Mouse (Mus musculus) C2C12 (cell line): ENCODE measurements around the gene 9530068E07Rik. TPM values are rescaled to one million over a fixed set of nuclear protein-coding genes. Genes with fewer than 3 reads are reported as not detected.
A peak's percentile ranks its signal among the peaks of the same experiment; 100 is the strongest.

Experiments
- H3K27me3 ChIP-seq: one replicate; pipeline ENCODE4 v1.6.1; 2011; ENCODE audit not compliant: control insufficient read depth, insufficient read depth, insufficient read length
- H3K36me3 ChIP-seq: one replicate; pipeline ENCODE4 v1.6.1; 2011; ENCODE audit not compliant: control insufficient read depth, insufficient read depth
- H3K4me3 ChIP-seq: one replicate; pipeline ENCODE4 v1.5.1; 2011; ENCODE audit warnings: mild to moderate bottlenecking, control low read depth; ENCODE audit not compliant: poor library complexity, insufficient read depth, severe bottlenecking
- H3K79me2 ChIP-seq: one replicate; pipeline ENCODE4 v1.6.1; 2011; ENCODE audit not compliant: control insufficient read depth, insufficient read depth
- H3K79me3 ChIP-seq: one replicate; pipeline ENCODE4 v1.6.1; 2011; ENCODE audit warnings: low read depth, control low read depth
- H3ac ChIP-seq: one replicate; pipeline ENCODE3; 2011; ENCODE audit warnings: low read depth; ENCODE audit not compliant: control insufficient read depth, insufficient read length
- CEBPB ChIP-seq: IDR thresholded peaks from one replicate; pipeline ENCODE4 v1.6.1; 2011; ENCODE audit warnings: low read depth, mild to moderate bottlenecking, control low read depth, moderate library complexity
- CTCF ChIP-seq: IDR thresholded peaks from one replicate; pipeline ENCODE4 v1.5.1; 2011; ENCODE audit not compliant: control insufficient read depth, insufficient read depth, insufficient read length
- FOSL1 ChIP-seq: IDR thresholded peaks from one replicate; pipeline ENCODE4 v1.8.0; 2011; ENCODE audit warnings: mild to moderate bottlenecking, low read length; ENCODE audit not compliant: poor library complexity, insufficient read depth, severe bottlenecking
- MAX ChIP-seq: IDR thresholded peaks from one replicate; pipeline ENCODE4 v1.6.1; 2011; ENCODE audit warnings: mild to moderate bottlenecking, control low read depth
- MYOD1 ChIP-seq: IDR thresholded peaks from one replicate; pipeline ENCODE4 v1.6.1; 2011; ENCODE audit warnings: low read depth; ENCODE audit not compliant: control insufficient read depth, insufficient read length
- MYOG ChIP-seq: IDR thresholded peaks from one replicate; pipeline ENCODE4 v1.6.1; 2011; ENCODE audit not compliant: control insufficient read depth, insufficient read length; ENCODE audit errors: extremely low read depth
- USF1 ChIP-seq: IDR thresholded peaks from one replicate; pipeline ENCODE4 v1.6.1; 2011; ENCODE audit warnings: low read depth, mild to moderate bottlenecking, control low read depth, moderate library complexity
- long read RNA-seq, 2 experiments: library from polyadenylated mRNA; unstranded; transcript quantifications; one replicate each; pipeline ENCODE4 v2.0.0; 2019 to 2020
- polyA plus RNA-seq: library from polyadenylated mRNA; unstranded; fragments of >200 nt; fragmentation: generic; extraction: Trizol; gene quantifications from one replicate; pipeline ENCODE4 v1.2.1, GENCODE M21; 2012; ENCODE audit warnings: missing spikeins

Gene 9530068E07Rik
- polyA plus RNA-seq, result 111 TPM
- long read RNA-seq, experiment 1, transcript 9530068E07Rik-201 (3 exons, 2,467 nt), result major isoform, 191 of 235 reads
- long read RNA-seq, experiment 1, partial matches to known transcripts, result 43 of 235 reads
- long read RNA-seq, experiment 1, other reads (novel, unspliced or antisense), result 1 of 235 reads
- long read RNA-seq, experiment 2, transcript 9530068E07Rik-201 (3 exons, 2,467 nt), result major isoform, 1,278 of 1,315 reads
- long read RNA-seq, experiment 2, partial matches to known transcripts, result 12 of 1,315 reads
- long read RNA-seq, experiment 2, other reads (novel, unspliced or antisense), result 24 of 1,315 reads

- Histone ChIP-seq H3K79me3 (peaks cover 43% of the 10 kb centered on the region), H3K27me3 (no peaks in the 10 kb centered on the region), H3K4me3 (peak within 1 kb of the TSS; percentile 98), H3ac (peak within 1 kb of the TSS; percentile 93), H3K79me2 (peaks cover 48% of the 10 kb centered on the region), H3K36me3 (peaks cover 11% of the 10 kb centered on the region)
- TF ChIP-seq CTCF (no peak), MYOG (no peak), CEBPB (no peak), MYOD1 (no peak), USF1 (no peak), MAX (no peak), FOSL1 (no peak)
Measured at GRCm38 (mm10) chr11:52395940-52396596, at the start of gene 9530068E07Rik. TSS of gene 9530068E07Rik (plus strand) at chr11:52396428.

DNA sequence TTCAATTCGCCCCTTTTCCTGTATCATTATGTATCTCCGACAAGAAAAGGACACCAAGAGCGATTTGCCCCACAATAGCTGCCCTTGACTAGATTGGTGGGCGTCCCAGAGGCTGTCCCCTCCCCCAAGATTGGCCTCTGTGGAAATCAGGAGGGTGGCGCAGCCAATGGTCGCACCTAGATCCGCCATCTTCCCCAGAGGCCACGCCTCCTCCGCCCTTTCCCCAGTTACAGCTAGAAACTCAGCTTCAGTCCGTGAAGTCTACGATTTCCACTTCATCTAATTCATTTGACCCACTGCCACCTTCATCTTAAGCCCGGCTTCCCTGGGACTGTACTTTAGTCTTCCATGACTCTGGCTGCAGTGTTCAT, 49.6 kb upstream of the 9530068E07Rik start:
- no peaks in the 10 kb centered on the region for H3K27me3 ChIP-seq
- no peak overlapping the region for H3K4me3 ChIP-seq
- no peaks in the 10 kb centered on the region for H3K79me2 ChIP-seq
- no peaks in the 10 kb centered on the region for H3K79me3 ChIP-seq
- no peak for TF ChIP-seq CEBPB
- no peak for TF ChIP-seq CTCF
- TF ChIP-seq USF1, result no peak
- TF ChIP-seq MYOD1, result no peak
- no peak for TF ChIP-seq MYOG
- no peak for TF ChIP-seq FOSL1
- no peak for TF ChIP-seq MAX
- no peaks in the 10 kb centered on the region for H3K36me3 ChIP-seq
- no peak overlapping the region for H3ac ChIP-seq

DNA sequence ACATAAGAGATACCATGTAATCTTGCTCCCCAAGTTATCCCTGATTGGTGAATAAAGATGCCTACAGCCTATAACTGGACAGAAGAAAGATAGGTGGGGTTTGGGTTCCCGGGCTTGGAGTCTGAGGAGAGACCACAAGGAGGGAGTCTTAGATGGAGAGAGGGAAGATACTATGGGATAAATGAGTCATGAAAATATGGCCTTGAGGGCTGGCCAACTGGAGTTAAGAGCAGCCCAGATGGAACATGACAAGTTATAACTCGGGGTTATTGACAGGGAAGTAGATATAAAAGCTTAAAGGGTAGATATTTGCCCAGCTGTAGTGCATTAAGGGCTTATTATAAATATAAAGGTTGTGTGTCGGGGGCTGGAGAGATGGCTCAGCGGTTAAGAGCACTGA, 48.1 kb upstream of the 9530068E07Rik start:
- Histone ChIP-seq H3K36me3 (no peaks in the 10 kb centered on the region), H3K79me3 (no peaks in the 10 kb centered on the region), H3K27me3 (no peaks in the 10 kb centered on the region), H3ac (no peak overlapping the region), H3K79me2 (no peaks in the 10 kb centered on the region), H3K4me3 (no peak overlapping the region)
- TF ChIP-seq MYOG (no peak), FOSL1 (no peak), USF1 (no peak), CEBPB (no peak), CTCF (no peak), MAX (no peak), MYOD1 (no peak)

GRCm38 (mm10) chr11:52348724-52349123, 47.5 kb upstream of the 9530068E07Rik start:
- Histone ChIP-seq H3ac (no peak overlapping the region), H3K79me3 (no peaks in the 10 kb centered on the region), H3K27me3 (no peaks in the 10 kb centered on the region), H3K4me3 (no peak overlapping the region), H3K79me2 (no peaks in the 10 kb centered on the region), H3K36me3 (no peaks in the 10 kb centered on the region)
- no peak for TF ChIP-seq MAX
- no peak for TF ChIP-seq MYOD1
- TF ChIP-seq USF1, result no peak
- TF ChIP-seq CEBPB, result no peak

DNA sequence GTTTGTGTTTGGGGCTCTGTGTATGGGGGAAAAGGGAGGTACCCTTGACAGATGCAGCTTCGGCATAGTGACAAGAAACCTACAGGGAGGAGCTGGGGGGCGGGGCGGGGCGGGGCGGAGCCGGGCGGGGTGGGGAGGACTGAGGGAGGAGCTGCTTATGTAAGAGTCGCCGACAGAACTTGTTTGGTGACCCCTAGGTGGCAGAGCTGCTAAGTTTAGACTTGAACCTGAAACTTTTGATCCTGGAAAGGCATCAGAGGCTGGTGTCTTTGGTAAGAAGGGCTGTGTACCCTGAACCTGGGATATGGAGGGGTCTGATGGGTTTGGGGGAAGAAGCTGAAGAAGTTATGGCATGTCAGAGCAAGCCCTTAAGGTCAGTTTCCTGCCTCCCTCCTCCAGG, 45.3 kb upstream of the 9530068E07Rik start:
- Histone ChIP-seq H3K36me3 (no peaks in the 10 kb centered on the region), H3K27me3 (no peaks in the 10 kb centered on the region), H3K79me2 (no peaks in the 10 kb centered on the region), H3K79me3 (no peaks in the 10 kb centered on the region), H3K4me3 (no peak overlapping the region), H3ac (no peak overlapping the region)
- TF ChIP-seq MYOD1, result no peak
- TF ChIP-seq MAX, result no peak
- no peak for TF ChIP-seq MYOG
- no peak for TF ChIP-seq CTCF
- no peak for TF ChIP-seq FOSL1
- no peak for TF ChIP-seq USF1
- TF ChIP-seq CEBPB, result no peak

DNA sequence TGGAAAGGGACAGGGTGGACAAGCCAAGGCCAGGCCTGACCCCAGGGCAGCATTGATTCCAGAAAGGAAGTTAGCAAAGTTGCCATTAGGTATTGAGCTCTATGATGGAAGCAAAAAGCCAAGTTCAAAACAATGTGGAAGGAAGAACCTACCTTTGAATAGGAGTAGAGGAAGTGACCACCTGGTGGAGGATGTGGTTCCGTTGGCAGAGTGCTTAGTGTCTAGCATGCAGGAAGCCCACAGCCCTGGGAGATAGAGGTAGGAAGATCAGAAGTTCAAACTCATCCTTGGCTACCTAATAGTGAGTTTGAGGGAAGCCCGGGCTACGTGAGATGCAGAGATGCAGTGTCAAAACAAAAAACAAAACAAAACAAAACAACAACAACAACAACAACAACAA, 44.0 kb upstream of the 9530068E07Rik start:
- H3K79me3 ChIP-seq, result no peaks in the 10 kb centered on the region
- no peak overlapping the region for H3ac ChIP-seq
- TF ChIP-seq USF1 (no peak), FOSL1 (no peak), CEBPB (no peak), CTCF (no peak), MYOG (no peak), MAX (no peak), MYOD1 (no peak)
- H3K4me3 ChIP-seq, result no peak overlapping the region
- no peaks in the 10 kb centered on the region for H3K27me3 ChIP-seq
- no peaks in the 10 kb centered on the region for H3K36me3 ChIP-seq
- no peaks in the 10 kb centered on the region for H3K79me2 ChIP-seq
